Mouse (Mus musculus) heart, adult 2 months (tissue): ENCODE measurements around the gene 1700013G24Rik. TPM values are rescaled to one million over a fixed set of nuclear protein-coding genes. Genes with fewer than 3 reads are reported as not detected.

Experiments
- DNase-seq, 2 experiments: peaks; one replicate each; pipeline ENCODE4 v3.0.0; 2021
- H3K27ac ChIP-seq: fragments of 200-600 bp; 2 replicates; pipeline ENCODE4 v1.8.1; 2022
- H3K27me3 ChIP-seq: fragments of 200-500 bp; 2 replicates; pipeline ENCODE4 v1.6.1; 2012; ENCODE audit warnings: mild to moderate bottlenecking, low read length, inconsistent platforms, mixed read lengths; ENCODE audit not compliant: control insufficient read depth, insufficient read depth
- H3K36me3 ChIP-seq: fragments of 200-500 bp; 2 replicates; pipeline ENCODE4 v1.6.1; 2012; ENCODE audit warnings: low read length, inconsistent platforms; ENCODE audit not compliant: control insufficient read depth, insufficient read depth
- H3K4me1 ChIP-seq: fragments of 200-500 bp; 2 replicates; pipeline ENCODE4 v1.6.1; 2011; ENCODE audit warnings: low read length; ENCODE audit not compliant: control insufficient read depth, insufficient read depth
- H3K4me3 ChIP-seq: fragments of 200-600 bp; 2 replicates; pipeline ENCODE4 v1.8.1; 2022
- H3K79me2 ChIP-seq: fragments of 200-500 bp; replicated peaks from 2 replicates; pipeline ENCODE4 v1.6.1; 2012; ENCODE audit warnings: mild to moderate bottlenecking, inconsistent platforms, low read length, moderate library complexity, mixed read lengths; ENCODE audit not compliant: control insufficient read depth, insufficient read depth
- H3K9ac ChIP-seq: fragments of 200-500 bp; 2 replicates; pipeline ENCODE4 v1.6.1; 2012; ENCODE audit warnings: low read depth, mild to moderate bottlenecking, control low read depth, inconsistent platforms, low read length, mixed read lengths
- CTCF ChIP-seq: fragments of 200-600 bp; IDR thresholded peaks from 2 replicates; pipeline ENCODE4 v1.8.1; 2022; ENCODE audit warnings: antibody characterized with exemption, mild to moderate bottlenecking, moderate library complexity
- EP300 ChIP-seq: fragments of 200-500 bp; IDR thresholded peaks from 2 replicates; pipeline ENCODE4 v1.6.1; 2011; ENCODE audit warnings: low read depth, low read length, control low read depth; ENCODE audit not compliant: insufficient read depth
- POLR2A ChIP-seq: fragments of 200-500 bp; IDR thresholded peaks from 2 replicates; pipeline ENCODE4 v1.6.1; 2011; ENCODE audit warnings: mild to moderate bottlenecking, low read depth, low read length, control low read depth; ENCODE audit not compliant: insufficient read depth
- WGBS: fragments of 180-500 bp; shearing (Covaris S2); methylation state at CpG from one replicate; pipeline ENCODE4 v1.1.7; 2018; 5-methylcytosine and 5-hydroxymethylcytosine counted together
- intact Hi-C: fragments of 180-260 bp; cut with DNase I; formaldehyde crosslinking; loops from one replicate; pipeline ENCODE4 v1.15.1; 2025
- polyA plus RNA-seq: library from polyadenylated mRNA; depleted of rRNA; stranded (reverse); fragments of >200 nt; gene quantifications from 2 replicates; pipeline ENCODE4 v1.2.3, GENCODE M21; 2012
- total RNA-seq, 2 experiments: library from RNA; stranded (reverse); gene quantifications; 2 replicates each; pipeline ENCODE4 v1.2.3; 2021

The 1700013G24Rik gene
- total and polyA plus RNA-seq, 3 experiments: 0.57 TPM; not detected in 2

DNA sequence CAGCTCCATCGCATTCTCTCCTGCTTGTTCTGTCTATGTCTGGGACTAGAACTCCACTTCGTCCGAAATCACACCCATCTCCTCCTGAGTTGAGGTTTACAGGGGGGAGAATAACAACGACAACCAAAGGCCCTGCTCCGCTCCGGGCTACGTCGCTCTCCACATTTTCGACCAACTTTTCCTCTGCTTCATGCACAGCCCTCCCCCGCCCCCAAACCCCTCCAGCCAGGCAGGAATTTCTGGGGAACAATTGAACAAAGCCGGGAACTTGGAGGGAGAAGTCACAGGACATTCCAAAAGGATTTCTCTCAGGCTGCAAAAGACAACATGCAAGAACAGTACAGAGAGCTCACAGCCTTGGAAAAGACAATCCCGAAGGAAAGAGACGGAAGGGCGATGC is 7.6 kb downstream of the 1700013G24Rik start:
- Histone ChIP-seq H3K36me3 (no peaks in the 10 kb centered on the region), H3K27me3 (no peaks in the 10 kb centered on the region), H3K4me1 (peaks cover 19% of the 10 kb centered on the region), H3K79me2 (no peaks in the 10 kb centered on the region), H3K9ac (0 out of 2 replicates have a peak overlapping the region, but pooled peaks have one; percentile 19), H3K27ac (peak overlapping the region; percentile 41; the same call in 1 of the 2 replicates), H3K4me3 (no peak overlapping the region)
- TF ChIP-seq POLR2A: no peak
- TF ChIP-seq EP300: no peak
- no peak for TF ChIP-seq CTCF
- intact Hi-C loops: no loop called here
- DNase-seq: no peak
- WGBS: 54% methylated on average over 14 of the region's 14 CpGs

DNA sequence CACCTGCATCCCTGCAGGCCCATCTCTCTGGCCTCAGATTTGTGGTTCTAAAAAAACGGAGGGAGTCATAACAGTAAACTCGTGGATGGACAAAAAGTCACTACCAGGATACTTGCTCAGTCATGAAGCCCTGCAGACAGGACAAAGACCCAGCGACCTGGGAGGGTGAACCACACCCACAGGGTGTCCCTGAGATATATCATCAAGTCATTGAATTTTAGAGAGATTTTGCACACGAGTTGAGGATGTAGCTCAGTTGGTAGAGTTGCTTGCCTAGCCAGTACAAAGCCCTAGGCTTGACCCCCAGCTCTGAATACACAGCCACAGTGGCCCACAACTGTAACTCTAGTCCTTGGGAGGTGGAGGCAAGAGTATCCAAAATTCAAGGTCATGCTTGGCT is 8.1 kb downstream of the 1700013G24Rik start:
- Histone ChIP-seq H3K27me3 (no peaks in the 10 kb centered on the region), H3K79me2 (no peaks in the 10 kb centered on the region), H3K36me3 (no peaks in the 10 kb centered on the region), H3K27ac (peak overlapping the region; percentile 41; the same call in 1 of the 2 replicates), H3K4me3 (no peak overlapping the region), H3K9ac (no peak overlapping the region), H3K4me1 (peaks cover 19% of the 10 kb centered on the region)
- WGBS: 59% methylated on average over 4 of the region's 4 CpGs
- TF ChIP-seq CTCF: no peak
- TF ChIP-seq EP300: no peak
- TF ChIP-seq POLR2A: no peak
- DNase-seq: no peak
- intact Hi-C loops: no loop called here

DNA sequence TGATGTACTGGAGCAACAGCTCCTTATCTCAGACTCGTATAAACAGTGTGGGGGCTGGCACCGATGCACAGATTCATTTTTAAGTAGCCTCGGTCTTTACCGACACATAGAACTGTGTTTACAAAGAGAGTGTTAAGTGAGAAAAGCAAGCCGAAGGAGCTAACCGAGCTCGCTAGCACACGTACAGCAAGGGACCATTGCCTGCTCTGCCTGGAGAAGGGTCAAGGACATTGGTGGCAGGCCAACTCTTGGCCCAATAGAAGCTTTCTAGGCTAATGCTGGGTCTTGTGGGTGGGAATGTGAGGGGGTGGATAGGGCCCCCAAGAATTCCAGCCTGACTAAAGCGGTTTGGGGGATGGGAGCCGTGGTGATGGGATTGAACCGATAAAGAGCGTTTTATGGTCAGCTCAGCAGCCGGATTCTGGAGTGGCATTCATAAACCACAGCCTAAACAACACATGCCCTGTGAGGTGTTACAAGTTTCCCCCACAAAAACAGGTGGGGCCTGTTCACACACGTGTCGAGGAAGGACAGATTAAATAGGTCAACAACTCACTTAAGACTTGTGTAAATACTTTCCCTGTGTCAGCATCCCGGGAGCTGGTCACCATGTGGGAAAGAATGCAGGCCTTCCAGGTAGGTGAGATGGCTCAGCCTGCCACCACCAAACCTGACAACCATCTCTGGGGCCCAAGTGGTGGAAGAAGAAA is 9.1 kb downstream of the 1700013G24Rik start:
- Histone ChIP-seq H3K79me2 (no peaks in the 10 kb centered on the region), H3K27me3 (no peaks in the 10 kb centered on the region), H3K9ac (no peak overlapping the region), H3K27ac (no peak overlapping the region), H3K4me1 (peaks cover 23% of the 10 kb centered on the region), H3K36me3 (no peaks in the 10 kb centered on the region), H3K4me3 (no peak overlapping the region)
- TF ChIP-seq EP300: no peak
- no peak for TF ChIP-seq POLR2A
- TF ChIP-seq CTCF: no peak
- WGBS: 75% methylated on average over 16 of the region's 16 CpGs
- intact Hi-C loops: no loop called here
- no peak for DNase-seq

DNA sequence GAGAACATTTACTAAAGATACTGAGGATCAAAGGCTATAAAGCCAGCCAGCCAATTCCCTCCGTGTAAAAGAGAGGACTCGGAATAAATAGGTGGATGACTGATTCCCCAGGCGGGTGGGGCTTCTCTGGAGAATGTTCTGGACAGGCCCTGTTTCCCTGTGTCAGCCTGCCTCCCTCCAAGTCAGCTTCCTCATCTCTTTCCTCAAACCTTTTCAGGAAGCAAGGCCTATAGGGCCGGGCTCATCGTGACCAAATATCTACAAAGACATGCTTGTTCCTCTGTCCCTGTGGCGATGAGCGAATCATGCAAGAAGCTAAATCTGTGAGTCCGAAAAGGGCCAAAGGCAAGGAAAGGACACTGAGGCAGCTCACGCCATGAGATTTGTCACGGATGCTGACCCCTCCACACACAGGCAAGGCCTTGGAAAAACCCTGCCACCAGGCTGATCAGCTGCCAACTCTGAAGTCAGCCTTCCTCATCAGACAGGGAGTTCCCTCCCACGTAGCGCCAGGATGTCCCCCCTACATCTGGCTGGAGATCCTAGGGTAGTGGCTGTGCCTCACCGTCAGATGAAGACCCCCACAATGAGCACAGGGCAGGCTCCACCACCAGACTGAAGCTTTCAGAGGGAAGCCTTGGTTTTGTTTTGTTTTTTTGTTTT is 12.2 kb downstream of the 1700013G24Rik start:
- intact Hi-C loops: loop anchor here (1.0 kb wide), 1 partner anchor 33 kb away; no protein-coding TSS in a partner anchor
- no peaks in the 10 kb centered on the region for H3K36me3 ChIP-seq
- no peaks in the 10 kb centered on the region; the same call in 1 of the 2 replicates for H3K79me2 ChIP-seq
- peak overlapping the region; percentile 90 for H3K27ac ChIP-seq
- peaks cover 26% of the 10 kb centered on the region for H3K4me1 ChIP-seq
- WGBS: 35% methylated on average over 13 of the region's 13 CpGs
- H3K9ac ChIP-seq: peak overlapping the region; percentile 52
- peak; percentile 72 to 78 for DNase-seq
- H3K4me3 ChIP-seq: no peak overlapping the region
- no peaks in the 10 kb centered on the region for H3K27me3 ChIP-seq
- TF ChIP-seq CTCF (no peak), POLR2A (0 out of 2 replicates have a peak, but pooled peaks have one; percentile 30), EP300 (peak; percentile 58; the same call in 1 of the 2 replicates)

DNA sequence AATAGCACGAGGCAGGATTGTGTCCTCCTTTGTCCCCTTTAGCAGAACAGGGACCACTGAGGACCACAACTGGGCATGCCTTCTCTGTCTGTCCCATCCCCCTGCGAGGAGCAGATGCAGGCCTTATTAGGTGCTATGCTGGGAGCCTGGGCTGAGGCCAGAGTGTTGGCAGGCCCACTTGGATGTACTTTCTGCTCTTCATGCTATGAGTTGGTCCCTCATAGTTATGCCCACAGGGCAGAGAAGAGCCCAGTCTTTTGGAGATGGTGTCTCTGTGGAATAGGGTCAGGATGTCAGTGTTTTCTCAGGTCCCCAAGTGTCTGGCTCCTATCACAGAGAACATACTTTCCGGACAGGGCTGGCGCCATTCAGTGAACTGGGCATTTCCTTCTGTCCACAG is 13.9 kb downstream of the 1700013G24Rik start:
- Histone ChIP-seq H3K4me3 (no peak overlapping the region), H3K36me3 (no peaks in the 10 kb centered on the region), H3K27me3 (no peaks in the 10 kb centered on the region), H3K4me1 (peaks cover 25% of the 10 kb centered on the region), H3K27ac (peak overlapping the region; percentile 67), H3K79me2 (no peaks in the 10 kb centered on the region; the same call in 1 of the 2 replicates), H3K9ac (no peak overlapping the region)
- intact Hi-C loops: no loop called here
- TF ChIP-seq EP300: no peak
- DNase-seq: peak in 1 of 2 experiments; percentile 65
- 22% methylated on average over 4 of the region's 4 CpGs for WGBS

DNA sequence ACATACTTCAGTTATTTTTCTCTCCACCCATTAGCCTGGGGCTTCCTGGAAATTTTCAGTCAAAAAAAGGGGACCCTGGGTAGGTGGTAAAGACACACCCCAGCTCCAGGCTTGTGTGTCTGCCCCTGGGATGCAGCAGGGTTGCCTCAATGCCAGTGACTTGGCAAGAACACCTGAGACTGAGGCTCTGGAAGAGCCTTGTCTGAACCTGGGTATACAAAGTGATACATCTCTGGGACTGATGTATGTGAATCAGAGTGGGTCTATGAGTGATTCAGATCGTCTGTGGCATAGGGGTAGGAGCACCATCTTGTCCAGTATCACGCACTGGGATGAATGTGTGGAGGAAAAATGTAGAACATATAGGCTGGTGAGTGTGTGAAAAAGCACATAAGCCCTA is 14.4 kb downstream of the 1700013G24Rik start:
- 54% methylated on average over 2 of the region's 2 CpGs for WGBS
- intact Hi-C loops: no loop called here
- peak overlapping the region; percentile 67 for H3K27ac ChIP-seq

More for the DNA sequence above, 14.4 kb downstream of the 1700013G24Rik start:
- H3K9ac ChIP-seq: no peak overlapping the region
- H3K4me1 ChIP-seq: peaks cover 25% of the 10 kb centered on the region
- H3K36me3 ChIP-seq: no peaks in the 10 kb centered on the region
- H3K4me3 ChIP-seq: no peak overlapping the region
- no peaks in the 10 kb centered on the region; the same call in 1 of the 2 replicates for H3K79me2 ChIP-seq
- no peak for DNase-seq
- TF ChIP-seq EP300 (no peak), CTCF (no peak), POLR2A (no peak)
- no peaks in the 10 kb centered on the region for H3K27me3 ChIP-seq
